Mouse (Mus musculus): ENCODE results near the gene Klhl25. TPM values are rescaled to one million over a fixed set of nuclear protein-coding genes. Genes with fewer than 3 reads are reported as not detected.
"Not testable (repeated sequence)": the region's sequence is repeated elsewhere in the genome, so short reads cannot be mapped to it uniquely, and the experiment has no call there.

The Klhl25 gene
- total RNA-seq, 2 experiments from 2014 or later: 7.1 to 10.7 TPM

- intact Hi-C loops (cut with DNase I): no loop called here
- DNase-seq: no peak
These were observed 20.6 kb downstream of the Klhl25 start for GRCm38 (mm10) chr7:75868687-75869086.

- intact Hi-C loops (cut with DNase I): no loop called here
These were observed 22.4 kb downstream of the Klhl25 start for GRCm38 (mm10) chr7:75870551-75870950.

GRCm38 (mm10) chr7:75872255-75872654, 24.1 kb downstream of the Klhl25 start:
- intact Hi-C loops (cut with DNase I): no loop called here
- DNase-seq: no peak

More at GRCm38 (mm10) chr7:75870551-75870950, 22.4 kb downstream of the Klhl25 start:
- no peak for DNase-seq

- DNase-seq: no peak
- intact Hi-C loops (cut with DNase I): no loop called here
These were observed 24.6 kb downstream of the Klhl25 start for GRCm38 (mm10) chr7:75872697-75873096.

GRCm38 (mm10) chr7:75873216-75873615, 25.1 kb downstream of the Klhl25 start:
- intact Hi-C loops (cut with DNase I): no loop called here

GRCm38 (mm10) chr7:75873746-75874145, 25.6 kb downstream of the Klhl25 start:
- DNase-seq: no peak
- intact Hi-C loops (cut with DNase I): no loop called here

More at GRCm38 (mm10) chr7:75873216-75873615, 25.1 kb downstream of the Klhl25 start:
- no peak for DNase-seq

- intact Hi-C loops (cut with DNase I); DNase-seq: not testable (repeated sequence)
These were observed 31.3 kb downstream of the Klhl25 start for GRCm38 (mm10) chr7:75879436-75879835.

- intact Hi-C loops (cut with DNase I): loop anchor here (1.0 to 5.0 kb wide), 5 partner anchors 33 to 507 kb away; partner anchors contain the start of gene Klhl25
These were observed 32.1 kb downstream of the Klhl25 start for GRCm38 (mm10) chr7:75880236-75880635.

GRCm38 (mm10) chr7:75880650-75881049, 32.5 kb downstream of the Klhl25 start:
- intact Hi-C loops (cut with DNase I): loop anchor here (1.0 to 5.0 kb wide), 5 partner anchors 33 to 508 kb away; partner anchors contain the start of gene Klhl25
- DNase-seq: peak; percentile 86 to 90

More at GRCm38 (mm10) chr7:75880236-75880635, 32.1 kb downstream of the Klhl25 start:
- no peak for DNase-seq

GRCm38 (mm10) chr7:75881376-75881775, 33.3 kb downstream of the Klhl25 start:
- no peak for DNase-seq
- intact Hi-C loops (cut with DNase I): loop anchor here (2.0 to 5.0 kb wide), 3 partner anchors 34 to 509 kb away; partner anchors contain the start of gene Klhl25

GRCm38 (mm10) chr7:75881791-75882190, 33.7 kb downstream of the Klhl25 start:
- intact Hi-C loops (cut with DNase I): loop anchor here (2.0 to 5.0 kb wide), 3 partner anchors 34 to 509 kb away; partner anchors contain the start of gene Klhl25
- no peak for DNase-seq

GRCm38 (mm10) chr7:75891466-75891865, 43.4 kb downstream of the Klhl25 start:
- intact Hi-C loops (cut with DNase I): no loop called here
- no peak for DNase-seq

GRCm38 (mm10) chr7:75892737-75893136, 44.6 kb downstream of the Klhl25 start:
- intact Hi-C loops (cut with DNase I): no loop called here

GRCm38 (mm10) chr7:75893709-75894108, 45.6 kb downstream of the Klhl25 start:
- peak; percentile 32 to 39 for DNase-seq
- intact Hi-C loops (cut with DNase I): no loop called here

More at GRCm38 (mm10) chr7:75892737-75893136, 44.6 kb downstream of the Klhl25 start:
- no peak for DNase-seq

GRCm38 (mm10) chr7:75897041-75897440, 48.9 kb downstream of the Klhl25 start:
- no peak for DNase-seq
- intact Hi-C loops (cut with DNase I): no loop called here

GRCm38 (mm10) chr7:75899102-75899501, 51.0 kb downstream of the Klhl25 start:
- DNase-seq: no peak
- intact Hi-C loops (cut with DNase I): no loop called here

GRCm38 (mm10) chr7:75899517-75899916, 51.4 kb downstream of the Klhl25 start:
- intact Hi-C loops (cut with DNase I): no loop called here
- no peak for DNase-seq

- intact Hi-C loops (cut with DNase I): no loop called here
- DNase-seq: no peak
These were observed 51.8 kb downstream of the Klhl25 start for GRCm38 (mm10) chr7:75899954-75900353.

- DNase-seq: no peak
- intact Hi-C loops (cut with DNase I): no loop called here
These were observed 57.0 kb downstream of the Klhl25 start for GRCm38 (mm10) chr7:75905145-75905544.

- peak; percentile 57 to 76 for DNase-seq
- intact Hi-C loops (cut with DNase I): loop anchor here (5.0 kb wide), 2 partner anchors 442 to 1032 kb away; no protein-coding TSS in a partner anchor
These were observed 62.0 kb downstream of the Klhl25 start for GRCm38 (mm10) chr7:75910035-75910651.

- no peak for DNase-seq
- intact Hi-C loops (cut with DNase I): loop anchor here (5.0 kb wide), 2 partner anchors 442 to 1032 kb away; no protein-coding TSS in a partner anchor
These were observed 62.5 kb downstream of the Klhl25 start for GRCm38 (mm10) chr7:75910652-75911035.

- intact Hi-C loops (cut with DNase I): loop anchor here (5.0 kb wide), 2 partner anchors 438 to 1028 kb away; no protein-coding TSS in a partner anchor
These were observed 65.8 kb downstream of the Klhl25 start for GRCm38 (mm10) chr7:75913952-75914351.

More at GRCm38 (mm10) chr7:75913952-75914351, 65.8 kb downstream of the Klhl25 start:
- DNase-seq: peak; percentile 76 to 88

Measured in heart, postnatal 10 days (tissue).